Mouse (Mus musculus) spleen, adult 2 months (tissue): ENCODE measurements around the gene Zbtb20.

Experiments used
- CTCF ChIP-seq: fragments of 200-500 bp; IDR thresholded peaks from 2 replicates; pipeline ENCODE4 v1.5.1; 2011; ENCODE audit warnings: mild to moderate bottlenecking, inconsistent platforms; ENCODE audit not compliant: insufficient read depth, insufficient read length, insufficient replicate concordance; ENCODE audit errors: extremely low read depth
- POLR2A ChIP-seq: fragments of 200-500 bp; IDR thresholded peaks from 2 replicates; pipeline ENCODE4 v1.6.1; 2011; ENCODE audit warnings: low read depth, low read length, inconsistent platforms

DNA sequence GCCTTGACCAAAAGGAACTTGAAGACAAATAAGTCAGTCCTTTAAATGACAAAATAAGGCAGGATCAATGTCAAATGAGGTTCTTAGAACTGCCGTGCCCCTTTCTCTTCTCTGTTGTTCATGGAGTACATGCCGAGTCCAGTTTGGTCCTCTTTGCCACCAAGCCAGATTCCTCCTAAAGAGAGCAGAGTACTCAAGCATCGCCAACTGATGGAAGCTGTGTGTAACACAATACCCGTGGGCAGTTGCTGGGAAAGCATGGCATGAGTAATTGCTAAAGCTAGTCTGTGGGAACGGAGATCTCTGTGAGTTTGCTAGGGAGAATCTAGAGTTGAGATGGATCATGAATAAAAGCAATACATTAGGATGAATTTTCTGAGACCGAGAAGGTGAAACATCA lies 206.3 kb downstream of the Zbtb20 start:
- TF ChIP-seq POLR2A (no peak), CTCF (no peak)
